Mouse (Mus musculus): ENCODE data around the gene Fez2. TPM values are rescaled to one million over a fixed set of nuclear protein-coding genes. Genes with fewer than 3 reads are reported as not detected.

Gene Fez2
- total RNA-seq, 2 experiments from 2014 or later = 35.2 to 37.9 TPM

GRCm38 (mm10) chr17:78419216-78419615, 1.3 kb upstream of the Fez2 start:
- no peak for DNase-seq (ENCODE audit: low spot score in 2 of 2)
- intact Hi-C loops (cut with DNase I) = no loop called here

- no peak for DNase-seq (ENCODE audit: low spot score in 2 of 2)
- intact Hi-C loops (cut with DNase I) = no loop called here
Measured at GRCm38 (mm10) chr17:78415255-78415654, 2.7 kb downstream of the Fez2 start.

- DNase-seq (ENCODE audit: low spot score in 2 of 2) = no peak
- intact Hi-C loops (cut with DNase I) = no loop called here
Measured at GRCm38 (mm10) chr17:78409900-78410299, 8.1 kb downstream of the Fez2 start.

GRCm38 (mm10) chr17:78408386-78408785, 9.6 kb downstream of the Fez2 start:
- no peak for DNase-seq (ENCODE audit: low spot score in 2 of 2)
- intact Hi-C loops (cut with DNase I) = no loop called here

- intact Hi-C loops (cut with DNase I) = no loop called here
- no peak for DNase-seq (ENCODE audit: low spot score in 2 of 2)
Measured at GRCm38 (mm10) chr17:78407581-78407980, 10.4 kb downstream of the Fez2 start.

- no peak for DNase-seq (ENCODE audit: low spot score in 2 of 2)
- intact Hi-C loops (cut with DNase I) = no loop called here
Measured at GRCm38 (mm10) chr17:78406854-78407253, 11.1 kb downstream of the Fez2 start.

- intact Hi-C loops (cut with DNase I) = no loop called here
Measured at GRCm38 (mm10) chr17:78405336-78405735, 12.6 kb downstream of the Fez2 start.

GRCm38 (mm10) chr17:78403804-78404203, 14.1 kb downstream of the Fez2 start:
- intact Hi-C loops (cut with DNase I) = no loop called here
- DNase-seq (ENCODE audit: low spot score in 2 of 2) = no peak

More at GRCm38 (mm10) chr17:78405336-78405735, 12.6 kb downstream of the Fez2 start:
- DNase-seq (ENCODE audit: low spot score in 2 of 2) = no peak

GRCm38 (mm10) chr17:78403229-78403628, 14.7 kb downstream of the Fez2 start:
- intact Hi-C loops (cut with DNase I) = no loop called here
- DNase-seq (ENCODE audit: low spot score in 2 of 2) = no peak

- intact Hi-C loops (cut with DNase I) = no loop called here
- no peak for DNase-seq (ENCODE audit: low spot score in 2 of 2)
Measured at GRCm38 (mm10) chr17:78402174-78402573, 15.8 kb downstream of the Fez2 start.

GRCm38 (mm10) chr17:78401713-78402112, 16.2 kb downstream of the Fez2 start:
- DNase-seq (ENCODE audit: low spot score in 2 of 2) = no peak
- intact Hi-C loops (cut with DNase I) = no loop called here

- intact Hi-C loops (cut with DNase I) = no loop called here
- no peak for DNase-seq (ENCODE audit: low spot score in 2 of 2)
Measured at GRCm38 (mm10) chr17:78401311-78401710, 16.6 kb downstream of the Fez2 start.

- peak; percentile 46 to 52 for DNase-seq (ENCODE audit: low spot score in 2 of 2)
- intact Hi-C loops (cut with DNase I) = no loop called here
Measured at GRCm38 (mm10) chr17:78400130-78400840, 17.7 kb downstream of the Fez2 start.

GRCm38 (mm10) chr17:78392401-78393087, 25.4 kb downstream of the Fez2 start:
- intact Hi-C loops (cut with DNase I) = no loop called here

GRCm38 (mm10) chr17:78389573-78389972, 28.4 kb downstream of the Fez2 start:
- intact Hi-C loops (cut with DNase I) = no loop called here
- DNase-seq (ENCODE audit: low spot score in 2 of 2) = peak in 1 of 2 experiments; percentile 22

More at GRCm38 (mm10) chr17:78392401-78393087, 25.4 kb downstream of the Fez2 start:
- no peak for DNase-seq (ENCODE audit: low spot score in 2 of 2)

- intact Hi-C loops (cut with DNase I) = no loop called here
- DNase-seq (ENCODE audit: low spot score in 2 of 2) = no peak
Measured at GRCm38 (mm10) chr17:78388101-78388847, 29.7 kb downstream of the Fez2 start.

GRCm38 (mm10) chr17:78387665-78388064, 30.3 kb downstream of the Fez2 start:
- DNase-seq (ENCODE audit: low spot score in 2 of 2) = no peak
- intact Hi-C loops (cut with DNase I) = no loop called here

GRCm38 (mm10) chr17:78382321-78382720, 35.6 kb downstream of the Fez2 start:
- intact Hi-C loops (cut with DNase I) = no loop called here
- no peak for DNase-seq (ENCODE audit: low spot score in 2 of 2)

- no peak for DNase-seq (ENCODE audit: low spot score in 2 of 2)
- intact Hi-C loops (cut with DNase I) = no loop called here
Measured at GRCm38 (mm10) chr17:78379730-78380245, 38.2 kb downstream of the Fez2 start.

GRCm38 (mm10) chr17:78379079-78379729, 38.7 kb downstream of the Fez2 start:
- DNase-seq (ENCODE audit: low spot score in 2 of 2) = no peak
- intact Hi-C loops (cut with DNase I) = no loop called here

Data from left cerebral cortex, postnatal 14 days (tissue).